Mouse (Mus musculus): Measurements from ENCODE around the gene Hoxc5.

Hoxc5 gene

GRCm38 (mm10) chr15:103020899-103021418 is 53.7 kb downstream of the Hoxc5 start:
- ChIA-PET POLR2A (interaction anchor here in 2 of 4 experiments (0.6 to 2.2 kb wide), 6 partner anchors 14 to 359 kb away, joined by 3 to 10 read pairs (median 4); partner anchors contain the start of gene Hoxc8 (in 1 of the 2)), CTCF (interaction anchor here in 3 of 4 experiments (0.6 to 2.7 kb wide), 5 partner anchors 128 to 323 kb away, joined by 3 to 11 read pairs (median 6); no protein-coding TSS in a partner anchor)

- ChIA-PET POLR2A (interaction anchor here in 2 of 4 experiments (0.6 to 2.2 kb wide), 4 partner anchors 14 to 57 kb away, joined by 3 to 10 read pairs (median 4); partner anchors contain the start of gene Hoxc8 (in 1 of the 2)), CTCF (interaction anchor here in 2 of 4 experiments (1.1 to 2.7 kb wide), 3 partner anchors 156 to 324 kb away, joined by 3 to 11 read pairs (median 6); no protein-coding TSS in a partner anchor)
These were observed 54.3 kb downstream of the Hoxc5 start for GRCm38 (mm10) chr15:103021544-103021943.

- CTCF ChIA-PET = interaction anchor here in 2 of 4 experiments (0.7 to 1.1 kb wide), 3 partner anchors 33 to 625 kb away, joined by 3 to 7 read pairs (median 3); no protein-coding TSS in a partner anchor
- POLR2A ChIA-PET = no interaction called here
These were observed 56.9 kb downstream of the Hoxc5 start for GRCm38 (mm10) chr15:103024131-103024530.

- CTCF ChIA-PET = interaction anchor here in 2 of 4 experiments (0.6 to 0.7 kb wide), 2 partner anchors 23 to 412 kb away, joined by 3 to 6 read pairs; no protein-coding TSS in a partner anchor
- POLR2A ChIA-PET = interaction anchor here in 3 of 4 experiments (0.9 to 2.6 kb wide), 5 partner anchors 10 to 138 kb away, joined by 3 to 18 read pairs (median 6); no protein-coding TSS in a partner anchor
These were observed 60.3 kb downstream of the Hoxc5 start for GRCm38 (mm10) chr15:103027266-103028235.

GRCm38 (mm10) chr15:103028916-103029512 is 61.8 kb downstream of the Hoxc5 start:
- ChIA-PET CTCF (no interaction called here), POLR2A (no interaction called here)

- ChIA-PET POLR2A (no interaction called here), CTCF (no interaction called here)
These were observed 62.9 kb downstream of the Hoxc5 start for GRCm38 (mm10) chr15:103030142-103030541.

GRCm38 (mm10) chr15:103032167-103032566 is 64.9 kb downstream of the Hoxc5 start:
- CTCF ChIA-PET = interaction anchor here in 3 of 4 experiments (0.6 to 1.1 kb wide), 6 partner anchors 21 to 349 kb away, joined by 3 to 5 read pairs (median 4); no protein-coding TSS in a partner anchor
- POLR2A ChIA-PET = interaction anchor here in 3 of 4 experiments (0.6 to 1.2 kb wide), 11 partner anchors 9 to 246 kb away, joined by 3 to 5 read pairs (median 3); no protein-coding TSS in a partner anchor

- ChIA-PET POLR2A (interaction anchor here in 3 of 4 experiments (0.6 to 1.2 kb wide), 9 partner anchors 9 to 101 kb away, joined by 3 to 5 read pairs (median 3); no protein-coding TSS in a partner anchor), CTCF (interaction anchor here (0.6 to 1.1 kb wide), 7 partner anchors 33 to 349 kb away, joined by 3 to 5 read pairs (median 3); partner anchors contain the start of gene Hoxc8 (in 1 of the 4))
These were observed 65.7 kb downstream of the Hoxc5 start for GRCm38 (mm10) chr15:103032646-103033575.

- POLR2A ChIA-PET = interaction anchor here in 3 of 4 experiments (0.6 to 1.9 kb wide), 25 partner anchors 8 to 1731 kb away, joined by 3 to 7 read pairs (median 3); partner anchors contain the start of genes Copz1 (in 1 of the 3) and Tarbp2 (in 1 of the 3)
- CTCF ChIA-PET = interaction anchor here (0.5 to 2.3 kb wide), 11 partner anchors 21 to 444 kb away, joined by 3 to 7 read pairs (median 4); no protein-coding TSS in a partner anchor
These were observed 67.0 kb downstream of the Hoxc5 start for GRCm38 (mm10) chr15:103034043-103034806.

GRCm38 (mm10) chr15:103034807-103035547 is 67.7 kb downstream of the Hoxc5 start:
- CTCF ChIA-PET = interaction anchor here (0.6 to 2.3 kb wide), 11 partner anchors 22 to 444 kb away, joined by 3 to 7 read pairs (median 4); no protein-coding TSS in a partner anchor

GRCm38 (mm10) chr15:103035548-103035881 is 68.3 kb downstream of the Hoxc5 start:
- ChIA-PET CTCF (interaction anchor here in 2 of 4 experiments (0.6 to 2.3 kb wide), 4 partner anchors 95 to 233 kb away, joined by 4 to 7 read pairs (median 4); no protein-coding TSS in a partner anchor), POLR2A (interaction anchor here in 2 of 4 experiments (0.8 to 1.8 kb wide), 8 partner anchors 9 to 237 kb away, joined by 3 to 6 read pairs (median 3); partner anchors contain the start of gene Copz1 (in 1 of the 2))

More at GRCm38 (mm10) chr15:103034807-103035547, 67.7 kb downstream of the Hoxc5 start:
- POLR2A ChIA-PET = interaction anchor here in 3 of 4 experiments (0.6 to 1.9 kb wide), 25 partner anchors 9 to 1732 kb away, joined by 3 to 7 read pairs (median 3); partner anchors contain the start of genes Copz1 (in 1 of the 3) and Tarbp2 (in 1 of the 3)

GRCm38 (mm10) chr15:103037579-103037978 is 70.3 kb downstream of the Hoxc5 start:
- ChIA-PET POLR2A (no interaction called here), CTCF (interaction anchor here in 2 of 4 experiments (0.6 to 1.3 kb wide), 2 partner anchors 134 to 145 kb away, joined by 3 read pairs; no protein-coding TSS in a partner anchor)

GRCm38 (mm10) chr15:103038701-103039480 is 71.6 kb downstream of the Hoxc5 start:
- ChIA-PET CTCF (interaction anchor here in 2 of 4 experiments (0.7 to 2.2 kb wide), 3 partner anchors 139 to 180 kb away, joined by 3 to 9 read pairs (median 6); no protein-coding TSS in a partner anchor), POLR2A (interaction anchor here in 2 of 4 experiments (0.7 to 4.2 kb wide), 6 partner anchors 12 to 415 kb away, joined by 3 to 18 read pairs (median 4); partner anchors contain the start of gene Nckap1l (in 1 of the 2))

- ChIA-PET POLR2A (interaction anchor here in 3 of 4 experiments (0.6 to 4.2 kb wide), 12 partner anchors 8 to 414 kb away, joined by 3 to 18 read pairs (median 4); partner anchors contain the start of gene Nckap1l (in 1 of the 3)), CTCF (interaction anchor here in 2 of 4 experiments (0.7 to 2.2 kb wide), 2 partner anchors 138 to 181 kb away, joined by 6 to 9 read pairs; no protein-coding TSS in a partner anchor)
These were observed 72.4 kb downstream of the Hoxc5 start for GRCm38 (mm10) chr15:103039609-103040008.
